Mouse (Mus musculus): Measurements from ENCODE around the gene Ren1. TPM values are rescaled to one million over a fixed set of nuclear protein-coding genes. Genes with fewer than 3 reads are reported as not detected.

Ren1 gene
- polyA plus RNA-seq, 1 experiment from 2014 or later, result 1.3 TPM

DNA sequence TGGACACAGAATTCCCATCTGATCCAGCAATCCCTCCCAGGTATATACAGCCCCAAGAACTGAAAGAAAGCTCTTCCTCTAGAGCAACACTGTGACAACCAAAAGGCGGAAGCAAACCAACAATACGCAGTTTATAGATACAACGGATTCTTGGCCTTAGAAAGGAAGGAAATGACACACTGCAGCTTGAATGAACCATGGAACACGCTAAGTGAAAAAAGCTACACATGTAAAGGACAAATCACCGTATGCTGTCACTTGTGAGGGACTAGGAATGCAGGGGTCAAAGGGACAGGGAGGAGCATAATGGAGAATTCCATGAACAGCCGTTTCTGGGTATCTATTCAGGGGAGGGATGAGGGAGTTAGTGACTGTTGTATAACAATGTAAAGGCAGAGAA is 57.1 kb downstream of the Ren1 start:
- Histone ChIP-seq H3K27ac (ENCODE audit: low read length) (peak overlapping the region; percentile 78), H3K9me3 (ENCODE audit: low read length) (no peaks in the 10 kb centered on the region), H3K4me2 (replicated peaks; ENCODE audit: low read depth, low read length) (0 out of 2 replicates have a peak overlapping the region, but pooled peaks have one; percentile 6), H3K27me3 (replicated peaks; ENCODE audit: insufficient read depth, low read length) (no peaks in the 10 kb centered on the region), H3K4me1 (ENCODE audit: insufficient read depth, low read depth, low read length) (peaks cover 10% of the 10 kb centered on the region; the same call in 1 of the 2 replicates), H3K36me3 (ENCODE audit: insufficient read depth, low read length) (no peaks in the 10 kb centered on the region), H3K9ac (replicated peaks; ENCODE audit: low read depth) (no peak overlapping the region), H3K4me3 (ENCODE audit: low read depth, low read length) (no peak overlapping the region)
- DNase-seq (ENCODE audit: low spot score) (peak; percentile 72), ATAC-seq (peak; percentile 61)
- TF ChIP-seq CTCF (IDR thresholded peaks at IDR 0.05) (no peak), EP300 (IDR thresholded peaks at IDR 0.05) (peak; percentile 97)
- 50% methylated on average over 6 of the region's 6 CpGs for WGBS

GRCm38 (mm10) chr1:133408321-133408720 is 58.0 kb downstream of the Ren1 start:
- 58% methylated on average over 9 of the region's 9 CpGs for whole genome bisulfite sequencing
- H3K4me3 ChIP-seq (ENCODE audit: low read depth, low read length), result no peak overlapping the region
- TF ChIP-seq CTCF (IDR thresholded peaks at IDR 0.05), result no peak
- no peak for TF ChIP-seq EP300 (IDR thresholded peaks at IDR 0.05)
- no peaks in the 10 kb centered on the region for H3K36me3 ChIP-seq (ENCODE audit: insufficient read depth, low read length)
- H3K4me1 ChIP-seq (ENCODE audit: insufficient read depth, low read depth, low read length), result peaks cover 19% of the 10 kb centered on the region; the same call in 1 of the 2 replicates
- H3K9ac ChIP-seq (replicated peaks; ENCODE audit: low read depth), result no peak overlapping the region
- no peaks in the 10 kb centered on the region for H3K9me3 ChIP-seq (ENCODE audit: low read length)
- no peaks in the 10 kb centered on the region for H3K27me3 ChIP-seq (replicated peaks; ENCODE audit: insufficient read depth, low read length)
- DNase-seq (ENCODE audit: low spot score) (no peak), ATAC-seq (no peak)
- H3K27ac ChIP-seq (ENCODE audit: low read length), result peak overlapping the region; percentile 49
- no peak overlapping the region for H3K4me2 ChIP-seq (replicated peaks; ENCODE audit: low read depth, low read length)

DNA sequence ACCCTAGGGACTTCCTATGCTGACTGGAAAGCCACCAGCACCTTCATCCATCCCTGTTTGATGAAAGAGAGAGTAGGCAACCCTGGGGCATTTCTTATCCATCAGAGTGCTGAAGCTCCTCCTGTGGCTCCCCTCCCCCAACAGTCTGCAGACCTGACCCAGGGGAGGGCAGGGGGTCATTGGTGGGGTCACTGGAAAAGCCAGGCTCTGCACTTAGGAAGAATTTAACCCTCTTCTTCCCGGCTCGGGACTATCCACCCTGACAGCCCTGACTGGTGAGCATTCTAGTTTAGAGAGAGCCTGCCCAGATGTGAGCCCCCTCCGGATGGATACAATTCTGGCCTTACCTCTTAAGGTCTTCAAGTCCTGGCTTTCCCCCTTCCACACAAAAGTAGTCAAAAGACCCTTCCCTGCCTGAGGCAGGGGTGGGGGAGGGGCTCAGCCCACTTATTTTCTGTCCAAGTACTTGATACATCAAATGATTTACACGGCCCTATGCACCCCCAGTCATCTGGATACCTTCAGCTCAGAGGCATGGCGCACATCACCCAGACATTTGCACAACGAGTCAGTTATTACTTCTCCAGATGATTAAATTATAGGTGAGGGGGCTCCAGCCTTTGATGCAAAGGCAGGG is 58.7 kb downstream of the Ren1 start:
- ATAC-seq, result no peak
- DNase-seq (ENCODE audit: low spot score), result no peak
- peaks cover 23% of the 10 kb centered on the region; the same call in 1 of the 2 replicates for H3K4me1 ChIP-seq (ENCODE audit: insufficient read depth, low read depth, low read length)

DNA sequence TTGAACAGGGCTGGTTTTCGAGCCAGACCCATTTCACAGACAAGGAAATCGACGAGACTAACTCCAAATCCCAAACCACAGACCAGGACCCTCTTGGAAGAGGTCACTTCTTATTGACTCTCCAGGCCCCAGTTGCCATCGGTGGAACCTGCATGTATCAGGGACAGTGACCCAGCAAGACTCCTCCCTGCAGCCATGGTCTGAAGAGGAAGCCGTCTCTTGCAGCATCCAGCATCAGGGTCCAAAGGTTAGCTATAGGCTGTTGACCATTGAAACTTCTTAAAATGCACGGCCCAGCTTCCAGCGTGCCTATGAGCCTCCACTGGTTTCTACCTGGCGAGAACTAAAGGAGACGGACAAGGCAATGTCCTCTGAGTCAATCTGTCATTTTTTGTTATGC is 59.5 kb downstream of the Ren1 start:
- DNase-seq (ENCODE audit: low spot score), result no peak
- Histone ChIP-seq H3K4me3 (ENCODE audit: low read depth, low read length) (no peak overlapping the region), H3K4me2 (replicated peaks; ENCODE audit: low read depth, low read length) (no peak overlapping the region), H3K36me3 (ENCODE audit: insufficient read depth, low read length) (no peaks in the 10 kb centered on the region), H3K27ac (ENCODE audit: low read length) (no peak overlapping the region), H3K9ac (replicated peaks; ENCODE audit: low read depth) (no peak overlapping the region), H3K27me3 (replicated peaks; ENCODE audit: insufficient read depth, low read length) (no peaks in the 10 kb centered on the region), H3K9me3 (ENCODE audit: low read length) (no peaks in the 10 kb centered on the region), H3K4me1 (ENCODE audit: insufficient read depth, low read depth, low read length) (peaks cover 27% of the 10 kb centered on the region; the same call in 1 of the 2 replicates)
- ATAC-seq, result no peak
- no peak for TF ChIP-seq EP300 (IDR thresholded peaks at IDR 0.05)
- no peak for TF ChIP-seq CTCF (IDR thresholded peaks at IDR 0.05)
- WGBS, result 81% methylated on average over 9 of the region's 9 CpGs

More for the DNA sequence above, 58.7 kb downstream of the Ren1 start:
- Histone ChIP-seq H3K4me3 (ENCODE audit: low read depth, low read length) (no peak overlapping the region), H3K27ac (ENCODE audit: low read length) (no peak overlapping the region), H3K9me3 (ENCODE audit: low read length) (no peaks in the 10 kb centered on the region), H3K9ac (replicated peaks; ENCODE audit: low read depth) (no peak overlapping the region), H3K4me2 (replicated peaks; ENCODE audit: low read depth, low read length) (no peak overlapping the region), H3K27me3 (replicated peaks; ENCODE audit: insufficient read depth, low read length) (no peaks in the 10 kb centered on the region), H3K36me3 (ENCODE audit: insufficient read depth, low read length) (no peaks in the 10 kb centered on the region)
- WGBS, result 45% methylated on average over 6 of the region's 6 CpGs
- TF ChIP-seq EP300 (IDR thresholded peaks at IDR 0.05) (no peak), CTCF (IDR thresholded peaks at IDR 0.05) (no peak)

Other genes starting within 250 kb of the Ren1 start
- gene Ppp1r15b, start 219.4 kb upstream of the Ren1 start, polyA plus RNA-seq (2015; fragmentation: Nextera tagmentation; extraction: Ambion mirVana), result 19.5 and 20.0 TPM in 2 replicates
- 3.2 and 5.0 TPM in 2 replicates for gene Plekha6, start 186.3 kb upstream of the Ren1 start, polyA plus RNA-seq (2015; fragmentation: Nextera tagmentation; extraction: Ambion mirVana)
- gene Golt1a, start 40.7 kb upstream of the Ren1 start, polyA plus RNA-seq (2015; fragmentation: Nextera tagmentation; extraction: Ambion mirVana), result 0.26 and 1.2 TPM in 2 replicates
- 15.2 and 19.2 TPM in 2 replicates for gene Kiss1, start 28.6 kb upstream of the Ren1 start, polyA plus RNA-seq (2015; fragmentation: Nextera tagmentation; extraction: Ambion mirVana)
- gene Etnk2, start 13.1 kb downstream of the Ren1 start, polyA plus RNA-seq (2015; fragmentation: Nextera tagmentation; extraction: Ambion mirVana), result 0.77 and 0.81 TPM in 2 replicates
- 13.8 and 14.8 TPM in 2 replicates for gene Sox13, start 73.9 kb downstream of the Ren1 start, polyA plus RNA-seq (2015; fragmentation: Nextera tagmentation; extraction: Ambion mirVana)